Mouse (Mus musculus): Measurements from ENCODE around the gene Fam104a.

DNA sequence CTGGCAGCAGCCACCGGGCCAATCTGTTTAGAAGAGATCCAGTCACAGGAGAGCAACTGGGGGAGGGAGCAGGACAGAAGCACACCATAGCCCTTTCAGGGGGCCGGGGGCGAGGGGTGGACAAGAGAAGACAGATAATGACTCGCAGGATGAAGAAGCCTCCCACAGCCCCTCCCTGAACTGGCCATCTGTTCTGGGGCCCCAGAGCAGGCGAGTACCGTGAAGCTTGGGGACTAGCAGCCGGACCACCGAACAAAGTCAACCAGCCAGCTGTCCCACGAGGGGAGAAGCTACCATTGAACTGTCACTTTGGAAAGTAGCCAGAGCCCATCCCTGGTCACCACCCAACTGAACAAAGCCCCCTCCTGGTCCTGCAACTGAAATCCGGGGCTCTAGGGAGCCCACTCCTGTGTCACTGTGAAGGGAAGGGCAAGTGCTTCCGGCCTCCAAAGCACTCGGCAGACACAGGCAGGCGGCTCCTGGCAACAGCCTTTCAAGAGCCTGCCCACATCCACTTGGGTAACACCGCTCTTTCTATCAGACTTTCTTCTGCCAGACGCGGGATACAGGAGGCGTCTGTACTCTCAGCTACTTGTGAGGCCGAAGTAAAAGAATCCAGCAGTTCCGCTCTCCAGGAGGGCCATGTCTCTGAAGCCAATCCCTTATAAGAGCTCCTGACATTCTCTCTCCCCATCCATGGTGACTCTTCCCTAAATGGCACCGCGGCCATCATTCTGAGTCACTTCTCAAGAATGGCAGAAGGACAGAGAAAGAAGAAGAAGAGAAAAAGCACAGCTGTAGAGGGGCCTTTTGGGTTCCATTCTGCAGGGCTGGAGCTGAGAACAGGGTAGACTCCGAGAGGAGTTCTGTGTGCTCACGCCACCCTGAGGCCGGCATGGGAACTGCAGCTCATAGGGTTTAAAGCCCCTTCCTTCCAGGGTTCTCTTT is 72.0 kb downstream of the Fam104a start:
- no peak for TF ChIP-seq ZNF384 (IDR thresholded peaks at IDR 0.05; ENCODE audit: low read depth, low read length)
- no peak for TF ChIP-seq TBP (conservative IDR thresholded peaks at IDR 0.05; ENCODE audit: low read depth, low read length)
- TF ChIP-seq POLR2A (IDR thresholded peaks at IDR 0.05; ENCODE audit: low read depth, low read length), result no peak
- TF ChIP-seq USF2 (conservative IDR thresholded peaks at IDR 0.05; ENCODE audit: low read depth, low read length), result no peak
- no peak for TF ChIP-seq CHD2 (IDR thresholded peaks at IDR 0.05; ENCODE audit: low read length)
- TF ChIP-seq CHD1 (IDR thresholded peaks at IDR 0.05; ENCODE audit: low read depth, low read length), result no peak
